Mouse (Mus musculus) hindbrain, embryonic 14.5 days (tissue): ENCODE measurements at regions not wholly inside any gene's neighbourhood (a gene's known extent, or its start where the extent isn't known, plus 50 kb on each side); places are given as distances from the start of the nearest gene placed in this dataset.

Experiments used
- ATAC-seq: fragments of 200-750 bp; cut with Nextera tagmentation; 2 replicates; pipeline ENCODE4 v1.8.0; 2017; ENCODE audit warnings: moderate number of reproducible peaks, mild to moderate bottlenecking, moderate TSS enrichment, moderate library complexity; ENCODE audit not compliant: low FRiP score
- DNase-seq: peaks from one replicate; pipeline ENCODE4 v3.0.0-alpha.2; 2015; ENCODE audit warnings: low spot score
- H3K27ac ChIP-seq: fragments of 300-500 bp; sonication (generic); 2 replicates; pipeline ENCODE4 v1.5.1; 2014; ENCODE audit warnings: mild to moderate bottlenecking, moderate library complexity
- H3K27me3 ChIP-seq: fragments of 300-500 bp; sonication (generic); 2 replicates; pipeline ENCODE4 v1.6.1; 2014; ENCODE audit warnings: mild to moderate bottlenecking, low read length, mixed read lengths; ENCODE audit not compliant: control insufficient read depth, insufficient read depth
- H3K36me3 ChIP-seq: fragments of 300-500 bp; sonication (generic); replicated peaks from 2 replicates; pipeline ENCODE4 v1.6.1; 2014; ENCODE audit not compliant: control insufficient read depth, insufficient read depth
- H3K4me1 ChIP-seq: fragments of 300-500 bp; sonication (generic); replicated peaks from 2 replicates; pipeline ENCODE4 v1.6.1; 2014; ENCODE audit warnings: antibody characterized with exemption, low read length, mixed read lengths; ENCODE audit not compliant: control insufficient read depth, insufficient read depth
- H3K4me2 ChIP-seq: fragments of 300-500 bp; sonication (generic); replicated peaks from 2 replicates; pipeline ENCODE4 v1.6.1; 2014; ENCODE audit warnings: mild to moderate bottlenecking, moderate library complexity
- H3K4me3 ChIP-seq: fragments of 300-500 bp; sonication (generic); replicated peaks from 2 replicates; pipeline ENCODE4 v1.5.1; 2014; ENCODE audit warnings: mild to moderate bottlenecking, low read length
- H3K9ac ChIP-seq: fragments of 300-500 bp; sonication (generic); 2 replicates; pipeline ENCODE4 v1.6.1; 2014
- H3K9me3 ChIP-seq: fragments of 300-500 bp; sonication (generic); 2 replicates; pipeline ENCODE4 v1.6.1; 2016; ENCODE audit warnings: low read length; ENCODE audit not compliant: control insufficient read depth
- WGBS: fragments of 180-500 bp; shearing (Covaris S2); extraction: QIAGEN DNeasy Blood & Tissue Kit; methylation state at CpG from one replicate; pipeline ENCODE4 v1.1.7; 2014; 5-methylcytosine and 5-hydroxymethylcytosine counted together

DNA sequence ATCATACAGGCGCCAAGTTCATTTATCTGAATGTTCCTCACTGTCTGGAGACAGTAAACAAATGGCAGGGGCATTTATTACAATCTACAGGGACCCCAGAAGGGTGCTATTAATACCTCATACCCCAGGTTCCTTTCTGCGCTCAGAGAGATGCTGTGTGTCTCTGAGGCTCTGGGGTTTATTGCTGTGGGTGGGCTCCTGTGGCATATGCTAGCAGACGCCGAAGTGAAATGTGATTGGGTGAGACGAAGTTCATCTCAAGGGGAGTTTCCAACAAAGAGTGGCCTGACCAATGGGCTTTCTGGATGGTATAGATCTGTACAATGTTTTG is 437.6 kb upstream of the Id2 start:
- DNase-seq (no peak), ATAC-seq (no peak)

DNA sequence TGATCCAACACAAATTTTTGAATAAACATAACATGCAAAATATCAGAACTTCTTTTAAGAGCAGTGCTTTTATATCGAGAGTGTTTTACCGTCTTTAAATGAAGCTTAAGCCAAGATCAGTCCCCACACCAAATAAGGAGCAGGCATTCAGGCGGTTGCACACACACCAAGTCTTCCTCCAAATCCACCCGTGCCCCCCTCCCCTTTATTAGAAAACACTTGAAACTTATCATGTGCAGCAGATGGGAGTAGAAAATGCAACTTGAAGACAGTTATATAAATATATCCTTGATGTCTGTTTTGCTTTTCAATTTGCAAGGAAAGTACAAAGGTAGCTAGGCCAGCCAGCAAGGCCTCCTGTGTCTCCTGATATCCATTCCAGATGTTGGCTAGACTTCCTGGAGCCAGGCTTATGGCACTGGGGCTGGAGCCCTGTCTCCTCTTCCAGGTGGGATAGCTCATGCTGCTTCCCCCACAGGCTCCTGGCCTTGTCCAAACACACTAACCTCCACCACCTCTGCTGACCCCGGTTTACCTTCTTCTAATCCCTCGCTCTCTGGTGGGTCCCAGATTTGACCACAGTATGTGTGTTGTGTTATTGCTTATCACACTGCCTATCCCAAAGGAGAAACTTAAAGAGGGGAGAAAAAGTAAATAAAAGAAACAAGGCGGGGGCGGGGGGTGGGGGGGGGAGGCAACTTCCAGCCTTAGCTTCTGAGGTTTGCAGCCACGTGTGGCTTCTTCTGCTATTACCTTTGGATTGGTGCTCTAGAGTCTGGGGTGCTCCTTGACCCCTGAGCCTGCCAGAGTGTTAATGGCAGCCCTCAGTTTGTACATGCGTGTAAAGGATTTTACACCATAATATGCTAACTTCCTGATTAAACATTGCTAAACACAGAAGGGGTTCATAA is 437.0 kb upstream of the Id2 start:
- WGBS, result 80% methylated on average over 10 of the region's 10 CpGs
- no peaks in the 10 kb centered on the region for H3K9me3 ChIP-seq
- no peak overlapping the region for H3K9ac ChIP-seq
- no peak overlapping the region for H3K4me3 ChIP-seq
- DNase-seq (no peak), ATAC-seq (no peak)
- H3K36me3 ChIP-seq, result no peaks in the 10 kb centered on the region
- no peaks in the 10 kb centered on the region for H3K27me3 ChIP-seq
- H3K4me1 ChIP-seq, result no peaks in the 10 kb centered on the region
- no peak overlapping the region for H3K4me2 ChIP-seq
- H3K27ac ChIP-seq, result no peak overlapping the region

More for the DNA sequence above, 437.6 kb upstream of the Id2 start:
- no peaks in the 10 kb centered on the region for H3K36me3 ChIP-seq
- no peak overlapping the region for H3K4me3 ChIP-seq
- no peak overlapping the region for H3K27ac ChIP-seq
- WGBS, result 79% methylated on average over 5 of the region's 5 CpGs
- H3K27me3 ChIP-seq, result no peaks in the 10 kb centered on the region
- H3K9ac ChIP-seq, result no peak overlapping the region
- no peak overlapping the region for H3K4me2 ChIP-seq
- H3K4me1 ChIP-seq, result no peaks in the 10 kb centered on the region
- H3K9me3 ChIP-seq, result no peaks in the 10 kb centered on the region

DNA sequence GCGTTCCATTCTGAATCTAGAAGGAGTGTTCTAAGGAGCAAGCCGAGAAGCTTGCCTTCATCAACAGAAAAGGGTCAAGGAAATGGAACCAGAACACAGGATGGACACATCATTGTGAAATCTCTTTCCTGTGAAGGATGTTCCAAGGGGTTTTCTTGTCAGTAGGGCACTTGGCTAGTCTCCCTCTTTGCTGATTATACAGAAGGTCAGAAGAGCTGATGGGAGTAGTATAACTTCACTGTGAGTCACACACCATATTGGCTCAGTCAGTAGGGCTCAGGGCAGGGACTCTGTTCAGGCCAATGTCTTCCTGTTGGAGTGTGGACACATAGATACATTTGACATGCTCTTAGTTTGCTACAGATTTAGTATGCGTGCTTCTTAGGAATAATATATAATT is 433.5 kb upstream of the Id2 start:
- Histone ChIP-seq H3K9ac (no peak overlapping the region), H3K4me1 (no peaks in the 10 kb centered on the region), H3K9me3 (no peaks in the 10 kb centered on the region), H3K27ac (no peak overlapping the region), H3K4me2 (no peak overlapping the region), H3K4me3 (no peak overlapping the region), H3K36me3 (no peaks in the 10 kb centered on the region), H3K27me3 (no peaks in the 10 kb centered on the region)
- DNase-seq, result no peak
- ATAC-seq, result no peak
- 88% methylated on average over 3 of the region's 3 CpGs for WGBS

DNA sequence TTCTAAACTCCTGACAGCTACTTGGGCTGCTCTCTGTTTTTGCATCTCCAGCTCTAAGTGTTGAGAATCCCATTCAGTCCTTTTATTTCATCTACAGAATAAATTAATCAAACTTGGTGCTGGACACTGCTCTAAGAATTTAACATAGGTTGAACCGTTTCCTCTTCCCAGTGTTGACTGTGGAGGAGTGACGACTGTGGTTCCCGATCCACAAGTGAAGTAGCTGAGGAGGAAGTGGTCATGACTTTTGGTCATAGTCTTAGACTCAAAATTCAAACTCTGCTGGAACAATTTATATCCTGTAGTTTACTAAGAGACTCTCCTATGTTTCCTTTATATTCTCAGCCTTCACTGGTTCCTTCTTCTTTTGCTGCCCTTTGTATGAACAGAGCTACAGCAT is 432.6 kb upstream of the Id2 start:
- Histone ChIP-seq H3K27me3 (no peaks in the 10 kb centered on the region), H3K9ac (no peak overlapping the region), H3K4me2 (no peak overlapping the region), H3K27ac (no peak overlapping the region), H3K36me3 (no peaks in the 10 kb centered on the region), H3K4me3 (no peak overlapping the region), H3K9me3 (no peaks in the 10 kb centered on the region), H3K4me1 (no peaks in the 10 kb centered on the region)
- DNase-seq, result no peak
- 90% methylated on average over 3 of the region's 3 CpGs for WGBS
- no peak for ATAC-seq

DNA sequence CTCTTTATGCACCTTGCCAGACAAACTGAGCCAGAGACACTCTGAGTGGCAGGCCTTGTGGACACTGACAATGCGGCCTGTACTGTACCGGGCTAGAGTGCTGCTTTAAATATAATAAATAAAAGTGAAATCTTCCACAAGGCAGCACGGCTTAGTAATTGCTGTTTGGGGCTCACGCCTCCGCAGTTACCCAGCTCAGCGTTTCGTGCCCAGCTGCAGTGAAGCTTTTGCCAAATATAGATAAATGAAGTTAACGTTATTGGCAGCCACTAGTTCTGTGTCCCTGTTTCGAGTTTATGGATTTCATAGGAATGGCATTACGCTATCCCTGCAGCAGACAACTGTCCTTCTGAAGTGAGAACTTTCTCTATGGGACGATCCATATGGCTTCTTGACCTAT is 429.7 kb upstream of the Id2 start:
- no peak for DNase-seq
- ATAC-seq, result no peak
- Histone ChIP-seq H3K36me3 (no peaks in the 10 kb centered on the region), H3K27me3 (no peaks in the 10 kb centered on the region), H3K9me3 (no peaks in the 10 kb centered on the region), H3K27ac (no peak overlapping the region), H3K4me2 (no peak overlapping the region), H3K4me3 (no peak overlapping the region), H3K4me1 (no peaks in the 10 kb centered on the region), H3K9ac (no peak overlapping the region)
- 87% methylated on average over 11 of the region's 11 CpGs for WGBS

DNA sequence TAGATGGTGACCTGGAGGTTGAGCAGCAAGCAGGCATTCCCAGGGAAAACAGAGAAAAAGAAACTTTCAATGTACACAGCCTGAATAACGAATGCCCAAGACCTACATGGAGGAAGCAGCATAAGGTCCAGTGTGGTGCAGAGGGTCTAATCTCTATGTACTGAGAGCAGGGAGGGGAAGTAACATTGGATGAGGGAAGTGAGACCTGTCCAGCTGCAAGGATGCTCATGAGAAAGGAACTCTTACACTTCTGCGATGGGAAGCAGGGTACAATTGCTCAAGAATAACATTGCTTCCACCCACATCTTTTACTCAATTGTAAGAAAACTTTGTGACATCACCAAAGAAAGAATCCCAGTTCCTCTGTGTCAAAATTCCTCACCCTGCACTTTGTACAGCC is 419.8 kb upstream of the Id2 start:
- no peaks in the 10 kb centered on the region for H3K27me3 ChIP-seq
- no peaks in the 10 kb centered on the region for H3K4me1 ChIP-seq
- H3K36me3 ChIP-seq, result no peaks in the 10 kb centered on the region
- H3K9me3 ChIP-seq, result no peaks in the 10 kb centered on the region
- H3K27ac ChIP-seq, result no peak overlapping the region
- ATAC-seq (no peak), DNase-seq (no peak)
- WGBS, result 82% methylated on average over 2 of the region's 2 CpGs
- no peak overlapping the region for H3K4me3 ChIP-seq
- H3K9ac ChIP-seq, result no peak overlapping the region
- H3K4me2 ChIP-seq, result no peak overlapping the region

DNA sequence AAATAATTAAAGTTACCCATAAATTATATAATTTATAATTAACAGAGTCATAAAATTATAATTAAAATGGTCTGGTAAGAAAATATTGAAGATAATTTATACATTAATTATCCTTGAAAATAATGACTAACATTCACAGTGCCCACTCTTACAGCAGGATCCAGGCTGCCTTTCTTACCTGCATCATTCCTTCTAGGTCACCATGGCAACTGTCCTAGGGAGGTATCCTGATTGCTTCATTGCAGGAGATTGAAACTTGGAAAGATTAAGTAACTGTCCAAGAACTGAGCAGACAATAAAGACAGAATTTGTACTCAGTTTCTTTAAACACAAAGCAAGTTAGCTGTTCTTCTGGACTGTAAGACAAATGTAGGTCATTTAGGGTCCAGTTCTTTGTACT is 416.7 kb upstream of the Id2 start:
- peak; percentile 25 for DNase-seq

DNA sequence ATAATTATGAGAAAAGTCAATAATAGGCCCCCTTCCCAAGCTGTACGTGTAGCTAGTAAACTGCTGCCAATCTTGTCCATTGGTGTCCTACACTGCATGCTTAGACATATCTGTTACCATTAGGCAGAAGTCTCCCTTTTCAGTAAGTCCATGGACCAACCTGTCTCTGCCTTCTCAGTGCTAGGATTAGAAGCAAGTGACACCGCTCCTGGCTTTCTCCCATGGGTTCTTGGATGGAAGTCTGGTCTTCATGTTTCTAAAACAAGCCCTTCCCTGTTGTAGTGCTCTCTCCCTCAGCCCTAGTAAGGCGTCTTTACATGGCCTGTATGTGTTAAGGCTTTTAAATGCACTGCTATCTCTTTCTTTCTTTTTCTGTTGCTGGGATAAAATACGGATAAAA is 412.7 kb upstream of the Id2 start:
- ATAC-seq, result no peak
- 93% methylated on average over 4 of the region's 4 CpGs for WGBS
- no peak for DNase-seq
- H3K9ac ChIP-seq, result no peak overlapping the region
- no peaks in the 10 kb centered on the region for H3K36me3 ChIP-seq
- H3K9me3 ChIP-seq, result peaks cover 9% of the 10 kb centered on the region
- no peaks in the 10 kb centered on the region for H3K4me1 ChIP-seq
- no peaks in the 10 kb centered on the region for H3K27me3 ChIP-seq
- no peak overlapping the region for H3K4me2 ChIP-seq
- H3K4me3 ChIP-seq, result no peak overlapping the region
- H3K27ac ChIP-seq, result no peak overlapping the region

More for the DNA sequence above, 416.7 kb upstream of the Id2 start:
- H3K9me3 ChIP-seq, result no peaks in the 10 kb centered on the region
- no peak overlapping the region for H3K27ac ChIP-seq
- H3K9ac ChIP-seq, result no peak overlapping the region
- H3K36me3 ChIP-seq, result no peaks in the 10 kb centered on the region
- H3K4me2 ChIP-seq, result no peak overlapping the region
- no peak for ATAC-seq
- H3K4me3 ChIP-seq, result no peak overlapping the region
- no peaks in the 10 kb centered on the region for H3K4me1 ChIP-seq
- no peaks in the 10 kb centered on the region for H3K27me3 ChIP-seq

DNA sequence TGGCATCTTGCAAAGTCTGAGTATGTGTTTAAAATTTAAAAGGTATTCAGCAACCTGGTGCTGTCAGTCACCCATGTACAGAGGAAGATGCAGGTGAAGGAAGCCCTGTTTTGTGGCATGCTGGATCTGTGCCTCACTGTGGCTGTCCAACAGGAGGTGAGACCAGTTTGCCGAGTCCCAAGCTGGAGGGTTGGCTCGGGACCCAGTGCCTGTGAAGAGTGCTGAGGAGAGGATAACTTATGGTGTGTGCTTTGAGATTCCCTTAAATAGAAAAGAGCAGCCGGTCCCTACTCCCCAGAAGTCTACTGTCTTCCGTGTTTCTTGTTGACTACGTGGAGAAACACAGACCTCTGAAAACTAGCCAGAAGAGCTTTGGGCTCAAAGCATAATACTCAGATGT is 396.3 kb upstream of the Id2 start:
- Histone ChIP-seq H3K4me2 (no peak overlapping the region), H3K27me3 (no peaks in the 10 kb centered on the region), H3K9ac (no peak overlapping the region), H3K4me3 (no peak overlapping the region), H3K4me1 (no peaks in the 10 kb centered on the region), H3K27ac (no peak overlapping the region), H3K36me3 (no peaks in the 10 kb centered on the region), H3K9me3 (no peaks in the 10 kb centered on the region)
- WGBS, result 91% methylated on average over 5 of the region's 5 CpGs
- ATAC-seq, result no peak
- DNase-seq, result no peak
